Mouse (Mus musculus) gastrocnemius, postnatal 4 days (tissue): ENCODE measurements around the gene Ctdsp2. TPM values are rescaled to one million over a fixed set of nuclear protein-coding genes. Genes with fewer than 3 reads are reported as not detected.

Experiments
- DNase-seq, 2 experiments: peaks; one replicate each; pipeline ENCODE4 v3.0.0; 2021 to 2022; ENCODE audit warnings: low spot score in 2 of 2, mixed read lengths in 2 of 2
- total RNA-seq, 2 experiments: library from RNA; stranded (reverse); gene quantifications; 2 replicates each; pipeline ENCODE4 v1.2.3; 2021

The Ctdsp2 gene
- total RNA-seq, 2 experiments from 2014 or later: 194 to 205 TPM

- DNase-seq: no peak
Measured at GRCm38 (mm10) chr10:126988513-126989165, 10.1 kb downstream of the Ctdsp2 start.

- peak; percentile 85 to 88 for DNase-seq
Measured at GRCm38 (mm10) chr10:126990313-126991056, 12.0 kb downstream of the Ctdsp2 start.

- no peak for DNase-seq
Measured at GRCm38 (mm10) chr10:126991676-126992075, 13.2 kb downstream of the Ctdsp2 start.

GRCm38 (mm10) chr10:126993621-126994020, 15.1 kb downstream of the Ctdsp2 start:
- DNase-seq: no peak

GRCm38 (mm10) chr10:126997340-126998113, 19.0 kb downstream of the Ctdsp2 start:
- no peak for DNase-seq

- no peak for DNase-seq
Measured at GRCm38 (mm10) chr10:127000529-127000928, 22.0 kb downstream of the Ctdsp2 start, which contains the start of gene Avil. TSS of gene Avil (plus strand) at chr10:127000709.

- DNase-seq: no peak
Measured at GRCm38 (mm10) chr10:127001297-127001696, 22.8 kb downstream of the Ctdsp2 start.

GRCm38 (mm10) chr10:127002056-127002455, 23.5 kb downstream of the Ctdsp2 start:
- DNase-seq: no peak

- no peak for DNase-seq
Measured at GRCm38 (mm10) chr10:127002765-127003164, 24.2 kb downstream of the Ctdsp2 start.

- no peak for DNase-seq
Measured at GRCm38 (mm10) chr10:127003334-127003733, 24.8 kb downstream of the Ctdsp2 start.

GRCm38 (mm10) chr10:127003806-127004205, 25.3 kb downstream of the Ctdsp2 start:
- no peak for DNase-seq

GRCm38 (mm10) chr10:127016488-127016887, 38.0 kb downstream of the Ctdsp2 start:
- no peak for DNase-seq

GRCm38 (mm10) chr10:127017071-127017470, 38.6 kb downstream of the Ctdsp2 start:
- DNase-seq: no peak

- DNase-seq: no peak
Measured at GRCm38 (mm10) chr10:127018422-127018821, 39.9 kb downstream of the Ctdsp2 start.

GRCm38 (mm10) chr10:127030336-127031296, 52.1 kb downstream of the Ctdsp2 start, which contains the start of gene Tsfm:
TSS of gene Tsfm (minus strand) at chr10:127030840.
- DNase-seq: peak; percentile 93 to 94

GRCm38 (mm10) chr10:127033301-127033741, 54.8 kb downstream of the Ctdsp2 start:
- DNase-seq: no peak

GRCm38 (mm10) chr10:127036273-127036672, 57.8 kb downstream of the Ctdsp2 start:
- DNase-seq: no peak

GRCm38 (mm10) chr10:127037641-127038040, 59.1 kb downstream of the Ctdsp2 start:
- no peak for DNase-seq

- peak in 1 of 2 experiments; percentile 43 for DNase-seq
Measured at GRCm38 (mm10) chr10:127040569-127041214, 62.2 kb downstream of the Ctdsp2 start.

- DNase-seq: peak; percentile 50 to 52
Measured at GRCm38 (mm10) chr10:127041274-127041766, 62.8 kb downstream of the Ctdsp2 start, which contains the start of the genes Mettl1 and Eef1akmt3. TSS of gene Mettl1 (plus strand) at chr10:127041414. TSS of gene Eef1akmt3 (minus strand) at chr10:127041513.
